Mouse (Mus musculus) forebrain, embryonic 11.5 days (tissue): ENCODE measurements at regions not wholly inside any gene's neighbourhood (a gene's known extent, or its start where the extent isn't known, plus 50 kb on each side); places are given as distances from the start of the nearest gene placed in this dataset.

Experiments used
- ATAC-seq: fragments of 200-750 bp; cut with Nextera tagmentation; replicated peaks from 2 replicates; pipeline ENCODE4 v1.8.0; 2017; ENCODE audit warnings: moderate TSS enrichment; ENCODE audit not compliant: low FRiP score
- DNase-seq: peaks from one replicate; pipeline ENCODE4 v3.0.0-alpha.2; 2017; ENCODE audit warnings: low spot score
- H3K27ac ChIP-seq: fragments of 300-500 bp; sonication (generic); 2 replicates; pipeline ENCODE4 v1.5.1; 2014; ENCODE audit warnings: low read depth, low read length
- H3K27me3 ChIP-seq: fragments of 300-500 bp; sonication (generic); 2 replicates; pipeline ENCODE4 v1.6.1; 2014; ENCODE audit warnings: mild to moderate bottlenecking, low read length, mixed read lengths; ENCODE audit not compliant: control insufficient read depth, insufficient read depth
- H3K36me3 ChIP-seq: fragments of 300-500 bp; sonication (generic); 2 replicates; pipeline ENCODE4 v1.6.1; 2014; ENCODE audit warnings: mild to moderate bottlenecking, low read length, moderate library complexity, mixed read lengths; ENCODE audit not compliant: control insufficient read depth, insufficient read depth
- H3K4me1 ChIP-seq: fragments of 300-500 bp; sonication (generic); replicated peaks from 2 replicates; pipeline ENCODE4 v1.6.1; 2014; ENCODE audit warnings: low read length, mixed read lengths; ENCODE audit not compliant: control insufficient read depth, insufficient read depth
- H3K4me2 ChIP-seq: fragments of 300-500 bp; sonication (generic); 2 replicates; pipeline ENCODE4 v1.6.1; 2014; ENCODE audit warnings: low read depth, mild to moderate bottlenecking, low read length, moderate library complexity, mixed read lengths; ENCODE audit not compliant: severe bottlenecking
- H3K4me3 ChIP-seq: fragments of 300-500 bp; sonication (generic); 2 replicates; pipeline ENCODE4 v1.5.1; 2014; ENCODE audit warnings: low read depth, low read length
- H3K9ac ChIP-seq: fragments of 300-500 bp; sonication (generic); 2 replicates; pipeline ENCODE4 v1.6.1; 2014; ENCODE audit warnings: low read length
- H3K9me3 ChIP-seq: fragments of 300-500 bp; sonication (generic); 2 replicates; pipeline ENCODE4 v1.6.1; 2016; ENCODE audit warnings: low read length, mixed read lengths; ENCODE audit not compliant: control insufficient read depth
- WGBS: fragments of 180-500 bp; shearing (Covaris S2); extraction: QIAGEN DNeasy Blood & Tissue Kit; methylation state at CpG from one replicate; pipeline ENCODE4 v1.1.7; 2014; 5-methylcytosine and 5-hydroxymethylcytosine counted together

DNA sequence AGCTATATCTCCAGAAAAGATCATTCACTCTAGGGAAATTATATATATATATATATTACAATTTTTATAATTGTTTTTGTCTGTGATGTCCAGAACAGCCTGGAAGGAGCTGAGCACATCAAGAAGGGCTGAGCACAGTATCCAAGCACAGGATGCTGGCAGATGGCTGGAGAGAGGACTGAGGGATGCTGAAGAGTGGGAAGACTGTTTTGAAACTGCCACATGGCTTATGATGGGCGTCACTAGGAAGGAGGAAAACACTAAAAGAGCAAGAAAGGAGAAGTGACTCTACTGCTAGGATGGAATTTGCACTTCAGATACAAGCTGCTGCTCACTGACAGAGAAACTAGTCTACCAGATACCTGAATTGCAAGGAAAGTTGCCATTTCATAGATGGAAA lies 50.4 kb upstream of the Atg10 start:
- Histone ChIP-seq H3K27ac (no peak overlapping the region), H3K27me3 (no peaks in the 10 kb centered on the region), H3K9me3 (no peaks in the 10 kb centered on the region), H3K4me2 (no peak overlapping the region), H3K4me3 (no peak overlapping the region), H3K36me3 (no peaks in the 10 kb centered on the region), H3K9ac (no peak overlapping the region), H3K4me1 (no peaks in the 10 kb centered on the region)
- DNase-seq (no peak), ATAC-seq (no peak)
- WGBS = 76% methylated on average over 1 of the region's 1 CpGs

DNA sequence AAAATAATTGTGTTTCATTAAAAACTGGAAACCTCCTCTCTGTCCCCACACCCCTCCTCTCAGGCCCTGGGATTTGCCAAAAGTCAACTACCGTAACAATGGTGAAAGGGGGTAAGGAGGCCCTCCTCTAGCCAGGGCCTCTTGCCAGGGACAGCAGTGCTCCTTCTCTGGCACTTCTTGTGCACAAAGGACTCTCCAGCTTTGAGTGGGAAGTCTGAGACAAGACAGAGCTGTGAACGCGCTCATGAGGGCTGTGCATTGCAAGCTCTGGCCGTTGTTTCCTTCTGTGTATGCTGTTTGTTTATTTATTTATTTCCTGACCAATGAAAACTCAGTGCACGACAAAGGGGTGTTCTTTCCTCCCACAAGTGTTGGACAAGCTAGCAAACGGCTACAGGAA lies 50.8 kb upstream of the Atg10 start:
- Histone ChIP-seq H3K9me3 (no peaks in the 10 kb centered on the region), H3K9ac (no peak overlapping the region), H3K36me3 (no peaks in the 10 kb centered on the region), H3K4me3 (no peak overlapping the region), H3K4me2 (no peak overlapping the region), H3K4me1 (no peaks in the 10 kb centered on the region), H3K27me3 (no peaks in the 10 kb centered on the region), H3K27ac (no peak overlapping the region)
- DNase-seq = no peak
- no peak for ATAC-seq
- WGBS = 80% methylated on average over 6 of the region's 6 CpGs

DNA sequence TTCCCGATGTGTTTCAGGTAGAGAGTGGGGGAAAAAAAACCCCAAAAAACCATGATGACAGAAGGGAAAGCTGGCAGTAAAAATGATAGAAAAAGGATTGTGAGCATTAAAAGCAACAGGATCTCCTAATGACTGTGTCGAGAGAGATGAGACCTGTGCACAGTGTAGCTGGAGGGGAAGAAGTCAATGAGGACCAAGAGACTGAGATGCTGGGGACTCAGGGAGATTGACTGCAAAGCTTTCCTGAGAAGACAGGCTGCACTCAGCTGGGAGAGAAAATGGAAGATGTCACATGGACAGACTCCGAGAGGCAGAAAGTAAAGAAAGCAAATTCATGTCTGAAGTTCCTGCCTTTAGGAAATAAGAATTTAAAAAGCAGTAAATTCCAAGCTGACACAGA lies 55.7 kb upstream of the Atg10 start:
- Histone ChIP-seq H3K4me3 (no peak overlapping the region), H3K4me2 (no peak overlapping the region), H3K9me3 (no peaks in the 10 kb centered on the region), H3K27ac (no peak overlapping the region), H3K36me3 (no peaks in the 10 kb centered on the region), H3K4me1 (no peaks in the 10 kb centered on the region), H3K27me3 (no peaks in the 10 kb centered on the region), H3K9ac (no peak overlapping the region)
- ATAC-seq = no peak
- no peak for DNase-seq
- 89% methylated on average over 3 of the region's 3 CpGs for WGBS

DNA sequence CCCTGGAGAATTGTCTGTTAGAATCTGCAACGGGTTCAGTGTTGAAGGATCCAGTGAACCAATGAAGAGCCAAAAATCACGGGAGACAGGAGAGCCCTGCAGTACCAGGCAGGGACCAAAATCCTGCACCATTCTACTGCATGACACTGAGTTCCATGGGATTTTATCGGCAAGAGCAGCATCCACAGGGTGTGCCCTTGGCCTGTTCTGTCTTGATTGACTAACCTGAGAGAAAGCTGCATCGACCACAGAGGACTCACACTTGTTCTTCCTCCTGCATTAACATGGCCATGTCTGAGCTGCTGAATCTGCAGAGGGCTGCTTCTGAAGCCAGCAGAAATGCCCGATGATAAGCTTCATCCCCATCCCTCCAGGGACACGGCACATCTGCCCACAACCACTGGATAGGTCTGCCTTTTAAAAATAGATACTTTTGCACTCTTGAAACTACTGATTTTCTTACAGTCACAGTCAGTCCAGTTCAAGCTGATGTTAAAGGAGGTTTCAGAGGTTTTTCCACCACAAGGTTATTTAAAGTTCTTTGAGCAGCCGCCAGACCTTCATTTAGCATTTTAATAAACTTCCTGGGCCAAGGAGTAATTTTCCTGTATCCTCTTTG lies 71.9 kb upstream of the Atg10 start:
- Histone ChIP-seq H3K27me3 (no peaks in the 10 kb centered on the region), H3K36me3 (no peaks in the 10 kb centered on the region), H3K4me2 (no peak overlapping the region), H3K27ac (no peak overlapping the region), H3K9me3 (0 out of 2 replicates have a peak, but pooled peaks cover 3% of the 10 kb centered on the region), H3K9ac (no peak overlapping the region), H3K4me3 (no peak overlapping the region), H3K4me1 (no peaks in the 10 kb centered on the region)
- DNase-seq (no peak), ATAC-seq (no peak)
- WGBS = 84% methylated on average over 7 of the region's 7 CpGs

DNA sequence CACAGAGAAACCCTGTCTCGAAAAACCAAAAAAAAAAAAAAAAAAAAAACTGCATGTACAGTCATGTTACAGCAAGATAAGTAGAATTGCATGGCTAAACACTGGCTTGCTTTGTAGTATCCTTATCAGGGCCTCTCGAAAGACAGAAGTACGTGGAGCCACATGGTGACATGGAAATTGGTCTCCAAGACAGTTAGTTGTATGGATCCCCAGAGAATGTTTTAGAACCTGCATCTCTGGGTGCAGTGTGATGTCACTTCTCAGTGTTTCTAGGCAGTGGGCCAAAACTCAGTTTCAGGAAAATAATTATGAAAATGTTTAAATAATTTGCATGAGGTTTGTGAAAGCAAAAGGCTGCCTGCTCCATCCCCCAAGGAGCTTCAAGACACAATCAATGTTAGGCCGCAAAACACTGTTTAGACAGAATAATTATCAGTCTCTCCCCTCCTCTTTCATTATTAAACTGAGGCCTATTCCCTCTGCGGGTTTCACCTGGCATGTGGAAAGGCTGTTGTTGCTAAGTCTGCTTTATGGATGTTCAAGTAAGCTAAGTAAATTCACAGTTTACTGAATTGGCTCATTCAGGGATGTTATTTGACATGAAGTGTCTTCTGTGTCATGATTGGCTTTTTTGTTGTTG lies 72.9 kb upstream of the Atg10 start:
- no peak for DNase-seq
- Histone ChIP-seq H3K9ac (no peak overlapping the region), H3K27me3 (no peaks in the 10 kb centered on the region), H3K36me3 (no peaks in the 10 kb centered on the region), H3K27ac (no peak overlapping the region), H3K4me3 (no peak overlapping the region), H3K4me1 (no peaks in the 10 kb centered on the region), H3K9me3 (0 out of 2 replicates have a peak, but pooled peaks cover 3% of the 10 kb centered on the region), H3K4me2 (no peak overlapping the region)
- no peak for ATAC-seq
- WGBS = 84% methylated on average over 5 of the region's 5 CpGs

DNA sequence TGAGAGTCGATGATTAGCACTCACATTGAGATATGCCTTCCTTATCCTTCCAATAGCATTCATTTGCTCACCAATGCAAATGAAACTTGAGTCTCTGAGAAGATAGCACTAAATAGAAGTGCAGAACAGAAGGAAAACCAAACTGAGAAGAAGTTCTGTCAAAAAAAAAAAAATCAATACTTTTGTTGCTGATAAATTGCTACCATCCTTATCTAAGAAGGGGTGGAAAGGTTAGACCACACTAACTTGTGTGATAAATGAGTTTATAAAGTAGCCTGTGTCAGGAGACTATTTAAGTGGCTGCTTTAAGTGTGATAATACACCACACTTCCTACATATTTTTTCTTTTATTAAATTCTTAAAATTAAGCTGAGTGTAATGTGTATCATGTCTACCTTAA lies 78.1 kb upstream of the Atg10 start:
- DNase-seq (no peak), ATAC-seq (no peak)
- Histone ChIP-seq H3K9ac (no peak overlapping the region), H3K27me3 (no peaks in the 10 kb centered on the region), H3K4me1 (no peaks in the 10 kb centered on the region), H3K27ac (no peak overlapping the region), H3K4me2 (no peak overlapping the region), H3K36me3 (no peaks in the 10 kb centered on the region), H3K4me3 (no peak overlapping the region), H3K9me3 (0 out of 2 replicates have a peak, but pooled peaks cover 3% of the 10 kb centered on the region)
- WGBS = 90% methylated on average over 1 of the region's 1 CpGs

DNA sequence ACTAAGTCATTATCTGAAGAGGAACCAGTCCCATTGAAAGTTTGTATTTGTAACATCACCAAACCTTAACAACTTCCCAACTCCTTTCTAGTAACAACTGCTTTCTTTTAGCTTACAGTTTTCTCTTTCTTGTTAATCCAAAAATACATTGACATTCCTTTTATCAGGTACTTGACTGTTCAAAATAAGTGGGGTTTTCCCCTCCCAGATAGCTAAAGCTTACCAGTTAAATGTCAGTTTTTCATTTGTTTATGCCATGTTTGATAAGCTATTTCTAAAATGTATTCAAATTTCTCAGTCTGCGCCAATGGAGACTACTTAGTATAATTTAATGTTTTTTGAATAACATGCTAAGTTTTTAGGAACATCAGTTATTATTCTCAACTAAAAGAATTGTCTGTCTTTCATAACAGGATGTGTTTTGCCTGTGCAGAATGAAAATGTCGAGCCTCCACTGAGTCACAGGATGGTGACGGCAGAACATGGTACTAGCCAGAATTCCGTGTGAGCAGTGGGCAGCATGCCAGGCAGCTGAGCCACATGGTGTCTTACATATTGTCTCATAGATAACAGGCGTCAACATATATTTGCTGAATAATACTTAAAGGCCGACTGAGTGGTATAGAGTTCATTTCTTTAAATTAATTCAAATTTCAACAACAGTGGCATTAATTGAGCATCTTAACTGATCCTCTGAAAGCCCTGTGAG lies 82.1 kb upstream of the Atg10 start:
- Histone ChIP-seq H3K9me3 (no peaks in the 10 kb centered on the region), H3K4me1 (no peaks in the 10 kb centered on the region), H3K27ac (no peak overlapping the region), H3K27me3 (no peaks in the 10 kb centered on the region), H3K9ac (no peak overlapping the region), H3K4me2 (no peak overlapping the region), H3K36me3 (no peaks in the 10 kb centered on the region), H3K4me3 (no peak overlapping the region)
- DNase-seq (no peak), ATAC-seq (no peak)
- 91% methylated on average over 6 of the region's 6 CpGs for WGBS

DNA sequence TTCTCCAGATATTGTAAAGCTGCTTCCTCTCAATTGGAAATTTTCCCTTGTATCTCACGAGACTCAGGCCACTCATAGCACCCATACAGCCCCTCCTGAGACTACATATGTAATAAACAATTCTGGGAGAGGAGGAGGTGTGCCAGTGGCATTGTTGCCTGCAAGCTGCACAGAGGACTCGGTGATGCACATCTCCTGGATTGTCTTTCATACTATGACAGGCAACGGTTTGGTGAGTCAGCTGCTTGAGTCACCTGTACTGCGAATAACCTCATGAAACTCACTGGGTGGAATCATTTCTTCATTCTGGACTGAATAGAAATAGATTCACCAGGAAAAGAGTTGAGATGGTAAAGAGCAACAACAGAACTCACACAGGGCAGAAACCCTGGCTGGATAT lies 82.8 kb upstream of the Atg10 start:
- ATAC-seq (no peak), DNase-seq (no peak)
- Histone ChIP-seq H3K4me1 (no peaks in the 10 kb centered on the region), H3K9ac (no peak overlapping the region), H3K27me3 (no peaks in the 10 kb centered on the region), H3K4me2 (no peak overlapping the region), H3K4me3 (no peak overlapping the region), H3K27ac (no peak overlapping the region), H3K9me3 (no peaks in the 10 kb centered on the region), H3K36me3 (no peaks in the 10 kb centered on the region)
- 86% methylated on average over 4 of the region's 4 CpGs for WGBS
